Mouse (Mus musculus) G1E (cell line): ENCODE measurements around the gene Hdac4.

Experiments used
- CTCF ChIP-seq: IDR thresholded peaks from 2 replicates; pipeline ENCODE4 v1.5.1; 2012; ENCODE audit warnings: low read depth, low read length, inconsistent platforms, mixed read lengths
- TAL1 ChIP-seq: conservative IDR thresholded peaks from 2 replicates; pipeline ENCODE4 v1.6.1; 2012; ENCODE audit warnings: low read depth, low read length, inconsistent platforms, mixed read lengths

DNA sequence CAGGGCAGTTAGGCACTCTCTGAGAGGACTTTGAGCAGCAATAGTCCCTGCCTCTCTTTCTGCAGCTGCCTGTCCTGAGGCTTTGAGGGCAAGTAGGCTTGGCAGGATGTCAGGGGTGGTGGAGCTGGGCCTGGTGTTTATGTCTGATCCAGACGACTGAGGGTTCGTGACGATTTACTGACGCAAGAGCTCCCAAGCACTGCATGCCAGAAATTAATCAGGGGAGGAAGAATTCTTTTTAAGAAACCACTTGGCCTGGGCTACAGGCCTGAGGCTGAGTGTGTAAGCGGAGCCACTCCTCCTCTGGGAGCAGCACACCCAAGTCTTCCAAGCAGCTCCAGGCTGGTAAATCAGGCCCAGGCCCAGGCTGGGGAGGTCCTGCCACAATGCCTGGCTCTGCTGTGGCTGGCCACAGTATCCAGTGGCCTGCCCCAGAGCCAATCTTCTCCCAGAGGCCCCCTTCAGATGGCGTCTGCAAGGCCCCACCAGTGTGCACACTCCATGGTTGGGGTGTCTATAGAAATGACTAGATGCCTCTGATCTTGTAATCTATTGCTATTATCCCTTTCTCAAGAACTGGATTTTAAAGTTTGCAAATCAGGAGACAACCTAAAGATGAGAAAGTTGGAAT, 64.9 kb downstream of the Hdac4 start:
- TF ChIP-seq CTCF (no peak), TAL1 (no peak)
